Mouse (Mus musculus) thymus, adult 2 months (tissue): ENCODE results near the gene Slc25a21.

Experiments used
- CTCF ChIP-seq: fragments of 200-500 bp; IDR thresholded peaks from 2 replicates; pipeline ENCODE4 v1.5.1; 2012; ENCODE audit warnings: mild to moderate bottlenecking, control low read depth, low read length, moderate library complexity, borderline replicate concordance; ENCODE audit not compliant: control insufficient read depth, poor library complexity, insufficient read depth; ENCODE audit errors: extremely low read depth
- POLR2A ChIP-seq: fragments of 200-500 bp; IDR thresholded peaks from 2 replicates; pipeline ENCODE4 v1.6.1; 2012; ENCODE audit warnings: mild to moderate bottlenecking, low read length, control low read depth, moderate library complexity; ENCODE audit not compliant: control insufficient read depth, poor library complexity, insufficient read depth; ENCODE audit errors: extremely low read depth

DNA sequence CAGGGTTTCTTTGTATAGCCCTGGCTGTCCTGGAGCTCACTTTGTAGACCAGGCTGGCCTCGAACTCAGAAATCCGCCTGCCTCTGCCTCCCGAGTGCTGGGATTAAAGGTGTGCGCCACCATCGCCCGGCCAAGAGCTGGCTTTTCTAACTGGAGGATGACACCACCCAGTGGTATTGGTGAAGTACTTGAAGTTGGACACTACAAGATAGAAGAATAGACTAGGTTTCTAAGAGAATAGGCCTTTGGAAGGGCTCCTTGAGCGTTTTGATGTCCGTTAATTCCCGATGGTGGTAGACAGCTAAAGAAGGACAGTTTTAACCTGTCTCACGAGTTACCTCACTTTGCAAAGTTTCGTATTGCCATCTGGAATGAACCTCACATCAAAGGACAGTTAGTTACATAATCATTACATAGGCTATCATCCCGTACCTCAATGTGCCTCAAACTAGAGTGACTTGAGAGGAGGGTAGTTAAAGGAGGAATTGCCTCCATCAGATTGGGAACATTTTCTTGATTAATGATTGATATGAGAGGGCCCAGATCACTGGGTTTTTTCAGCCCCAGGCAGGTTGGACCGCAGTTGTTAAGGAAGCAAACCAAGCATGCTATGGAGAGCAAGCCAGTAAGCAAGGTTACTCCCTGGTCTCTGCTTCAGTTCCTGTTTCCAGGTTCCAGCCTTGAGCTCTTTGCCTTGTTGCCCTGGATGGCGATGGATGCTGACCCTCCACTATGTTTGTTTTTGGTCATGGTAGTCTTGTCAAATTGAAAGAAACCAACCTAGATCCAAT, 34.0 kb upstream of the Slc25a21 start:
- TF ChIP-seq CTCF (no peak), POLR2A (no peak)
